Mouse (Mus musculus) erythroblast, embryonic 14.5 days (primary cell): Measurements from ENCODE around the gene Tead1.

Source experiments
- GATA1 ChIP-seq: IDR thresholded peaks from 2 replicates; pipeline ENCODE4 v1.6.1; 2012; ENCODE audit warnings: low read length, inconsistent platforms, mixed read lengths
- TAL1 ChIP-seq: IDR thresholded peaks from 3 replicates; pipeline ENCODE4 v1.6.1; 2012; ENCODE audit warnings: low read length, inconsistent platforms, mixed read lengths

DNA sequence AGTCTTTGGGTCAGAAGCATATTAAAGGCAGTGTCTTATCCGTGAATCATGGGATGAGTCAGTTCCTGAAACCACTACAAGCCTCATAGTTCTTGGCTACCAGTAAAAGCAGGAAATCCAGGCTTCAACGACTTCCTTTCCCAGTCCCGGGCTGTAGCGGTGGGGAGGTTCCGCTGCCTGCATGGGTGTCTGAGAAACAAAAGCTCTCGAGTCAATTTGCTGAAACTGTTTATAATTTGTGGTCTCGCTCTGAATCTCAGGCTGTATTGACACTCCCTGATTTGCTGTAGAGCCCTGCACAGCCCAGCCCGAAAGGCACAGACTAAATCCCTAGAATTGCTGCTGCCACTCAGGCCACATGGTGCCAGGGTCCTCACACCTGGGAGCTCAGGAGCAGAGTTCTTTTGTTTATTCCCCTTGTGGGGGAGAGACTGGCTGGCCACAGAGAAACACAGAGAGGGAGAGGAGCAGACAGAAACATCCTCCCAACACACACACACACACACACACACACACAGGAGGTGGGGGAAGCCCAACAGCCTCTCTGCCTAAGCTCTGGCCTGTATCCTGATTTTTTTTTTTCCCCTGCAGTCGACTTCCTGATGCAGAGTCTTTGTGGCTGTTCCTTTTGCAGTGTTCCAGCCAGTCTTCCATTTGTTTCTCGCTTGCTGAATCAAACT lies 18.2 kb downstream of the Tead1 start:
- TF ChIP-seq GATA1 (no peak), TAL1 (no peak)
